Mouse (Mus musculus): ENCODE results near the gene Fbxl7. TPM values are rescaled to one million over a fixed set of nuclear protein-coding genes. Genes with fewer than 3 reads are reported as not detected.
"Not testable (repeated sequence)": the region's sequence is repeated elsewhere in the genome, so short reads cannot be mapped to it uniquely, and the experiment has no call there.

The Fbxl7 gene
- polyA plus RNA-seq, 1 experiment from 2014 or later: 21.2 TPM

DNA sequence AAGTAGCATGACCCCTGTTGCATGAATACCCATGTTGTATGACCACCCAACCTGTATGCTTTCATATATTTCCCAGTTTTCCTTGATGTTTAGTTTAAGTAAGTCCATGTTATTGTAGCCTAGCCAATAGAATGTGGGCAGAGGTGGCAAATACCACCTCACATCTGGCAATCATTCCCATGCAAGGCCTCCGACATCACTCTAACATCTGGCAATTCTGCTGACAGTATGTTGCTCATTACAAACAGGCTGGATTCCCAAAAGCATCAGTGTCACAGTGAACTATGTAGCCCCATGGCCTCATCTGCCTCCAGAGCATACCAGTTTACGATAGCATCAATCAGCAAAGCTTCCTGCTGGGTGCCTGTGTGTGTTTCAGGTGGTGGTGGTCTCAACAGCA lies 163.0 kb downstream of the Fbxl7 start:
- no peak for DNase-seq (ENCODE audit: low spot score)

DNA sequence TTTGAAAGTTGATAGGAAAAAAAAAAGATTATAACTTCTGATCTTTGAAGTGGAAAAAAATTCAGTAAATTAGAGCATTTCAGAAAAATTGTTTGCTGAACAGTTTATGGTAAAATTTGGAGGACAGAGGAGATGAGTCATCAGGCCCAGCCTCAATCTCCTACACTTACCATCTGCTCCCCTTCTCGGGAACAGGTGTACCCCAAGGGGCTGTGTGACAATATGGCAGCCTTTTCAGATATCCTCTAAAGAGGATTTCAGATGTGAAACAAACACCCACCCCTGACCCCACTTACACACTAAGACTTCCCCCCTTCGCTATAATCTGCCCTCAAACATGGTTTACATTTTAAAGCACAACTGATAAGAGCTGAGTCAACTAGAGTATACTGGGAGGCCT lies 164.6 kb downstream of the Fbxl7 start:
- DNase-seq (ENCODE audit: low spot score): no peak
- WGBS: 63% methylated on average over 2 of the region's 2 CpGs
- no peak overlapping the region for H3K4me3 ChIP-seq (ENCODE audit: low read depth, low read length)
- H3K27ac ChIP-seq (ENCODE audit: low read depth): no peak overlapping the region
- H3K27me3 ChIP-seq (replicated peaks; ENCODE audit: control insufficient read depth, insufficient read depth, low read length): no peaks in the 10 kb centered on the region
- H3K9me3 ChIP-seq (ENCODE audit: control insufficient read depth, low read length): no peaks in the 10 kb centered on the region
- no peak for ATAC-seq (replicated peaks; ENCODE audit: low FRiP score, low TSS enrichment, low read depth)
- H3K36me3 ChIP-seq (ENCODE audit: control insufficient read depth, insufficient read depth, low read length): no peaks in the 10 kb centered on the region
- H3K4me1 ChIP-seq (replicated peaks; ENCODE audit: control insufficient read depth, insufficient read depth, low read length): no peaks in the 10 kb centered on the region
- H3K9ac ChIP-seq (ENCODE audit: low read length): no peak overlapping the region
- H3K4me2 ChIP-seq (ENCODE audit: low read length): no peak overlapping the region

More for the DNA sequence above, 163.0 kb downstream of the Fbxl7 start:
- WGBS: 69% methylated on average over 2 of the region's 2 CpGs
- H3K4me3 ChIP-seq (ENCODE audit: low read depth, low read length): no peak overlapping the region
- no peaks in the 10 kb centered on the region for H3K4me1 ChIP-seq (replicated peaks; ENCODE audit: control insufficient read depth, insufficient read depth, low read length)
- ATAC-seq (replicated peaks; ENCODE audit: low FRiP score, low TSS enrichment, low read depth): no peak
- H3K4me2 ChIP-seq (ENCODE audit: low read length): no peak overlapping the region
- H3K9ac ChIP-seq (ENCODE audit: low read length): no peak overlapping the region
- no peaks in the 10 kb centered on the region for H3K27me3 ChIP-seq (replicated peaks; ENCODE audit: control insufficient read depth, insufficient read depth, low read length)
- no peaks in the 10 kb centered on the region for H3K9me3 ChIP-seq (ENCODE audit: control insufficient read depth, low read length)
- no peak overlapping the region for H3K27ac ChIP-seq (ENCODE audit: low read depth)
- H3K36me3 ChIP-seq (ENCODE audit: control insufficient read depth, insufficient read depth, low read length): no peaks in the 10 kb centered on the region

DNA sequence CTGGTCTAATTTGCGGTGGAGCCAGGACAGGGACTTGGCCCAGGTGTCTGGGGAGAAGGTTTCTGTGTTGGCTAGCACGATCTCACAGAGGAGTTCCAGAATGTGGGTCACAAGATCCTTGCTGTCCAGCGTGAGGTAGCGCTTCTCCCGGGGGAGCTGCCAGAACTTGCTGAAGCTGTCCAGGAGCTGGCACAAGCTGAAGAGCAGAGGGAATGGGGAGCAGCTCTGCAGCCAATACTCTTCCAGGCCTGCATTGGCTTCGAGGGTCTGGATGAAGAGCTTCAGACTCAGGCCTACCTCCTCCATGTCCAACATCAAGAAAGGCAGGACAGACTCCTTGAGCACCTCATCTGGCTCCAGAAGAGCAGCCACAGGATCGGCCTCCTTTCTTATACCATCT lies 166.0 kb downstream of the Fbxl7 start:
- not testable (repeated sequence) for H3K27ac ChIP-seq (ENCODE audit: low read depth); H3K4me1 ChIP-seq (replicated peaks; ENCODE audit: control insufficient read depth, insufficient read depth, low read length); H3K27me3 ChIP-seq (replicated peaks; ENCODE audit: control insufficient read depth, insufficient read depth, low read length); ATAC-seq (replicated peaks; ENCODE audit: low FRiP score, low TSS enrichment, low read depth); DNase-seq (ENCODE audit: low spot score); H3K4me3 ChIP-seq (ENCODE audit: low read depth, low read length); H3K36me3 ChIP-seq (ENCODE audit: control insufficient read depth, insufficient read depth, low read length); H3K9ac ChIP-seq (ENCODE audit: low read length); H3K4me2 ChIP-seq (ENCODE audit: low read length); H3K9me3 ChIP-seq (ENCODE audit: control insufficient read depth, low read length)
- WGBS: 98% methylated on average over 6 of the region's 7 CpGs

DNA sequence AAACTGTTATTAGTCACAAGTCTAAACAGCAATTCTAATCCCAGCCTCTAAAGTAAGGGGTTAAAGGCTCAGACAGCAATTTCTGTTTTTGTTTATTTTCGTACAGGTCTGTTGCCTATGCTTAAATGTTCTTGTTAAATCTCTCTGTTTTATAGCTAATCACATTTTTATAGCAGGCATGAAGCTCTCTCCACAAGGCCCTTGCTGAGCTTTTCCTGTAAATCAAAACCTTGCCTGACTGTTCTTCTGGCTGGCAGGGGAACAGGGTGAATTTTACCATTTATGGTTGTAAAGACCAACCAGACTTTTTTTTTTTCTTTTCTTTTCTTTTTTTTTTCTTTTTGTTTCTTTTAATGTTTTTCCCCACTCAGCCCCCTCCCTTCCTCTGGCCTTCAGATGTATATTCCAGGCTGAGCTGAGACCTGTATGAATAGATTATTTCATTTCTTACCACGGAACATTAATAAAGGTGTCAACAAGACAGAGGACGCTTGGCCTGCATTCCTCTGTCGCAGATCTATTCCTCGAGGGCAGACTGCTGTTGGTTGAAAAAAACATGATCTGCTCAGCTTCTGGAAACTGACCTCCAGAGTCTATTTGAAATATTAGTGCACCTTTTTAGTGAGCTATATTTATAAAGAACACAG lies 176.9 kb downstream of the Fbxl7 start:
- H3K9me3 ChIP-seq (ENCODE audit: control insufficient read depth, low read length): no peaks in the 10 kb centered on the region
- H3K27me3 ChIP-seq (replicated peaks; ENCODE audit: control insufficient read depth, insufficient read depth, low read length): no peaks in the 10 kb centered on the region
- WGBS: 16% methylated on average over 5 of the region's 5 CpGs
- H3K4me2 ChIP-seq (ENCODE audit: low read length): no peak overlapping the region
- no peaks in the 10 kb centered on the region for H3K36me3 ChIP-seq (ENCODE audit: control insufficient read depth, insufficient read depth, low read length)
- DNase-seq (ENCODE audit: low spot score): no peak
- H3K4me1 ChIP-seq (replicated peaks; ENCODE audit: control insufficient read depth, insufficient read depth, low read length): peaks cover 22% of the 10 kb centered on the region
- ATAC-seq (replicated peaks; ENCODE audit: low FRiP score, low TSS enrichment, low read depth): no peak
- no peak overlapping the region for H3K4me3 ChIP-seq (ENCODE audit: low read depth, low read length)
- no peak overlapping the region for H3K9ac ChIP-seq (ENCODE audit: low read length)
- peak overlapping the region; percentile 72 for H3K27ac ChIP-seq (ENCODE audit: low read depth)

DNA sequence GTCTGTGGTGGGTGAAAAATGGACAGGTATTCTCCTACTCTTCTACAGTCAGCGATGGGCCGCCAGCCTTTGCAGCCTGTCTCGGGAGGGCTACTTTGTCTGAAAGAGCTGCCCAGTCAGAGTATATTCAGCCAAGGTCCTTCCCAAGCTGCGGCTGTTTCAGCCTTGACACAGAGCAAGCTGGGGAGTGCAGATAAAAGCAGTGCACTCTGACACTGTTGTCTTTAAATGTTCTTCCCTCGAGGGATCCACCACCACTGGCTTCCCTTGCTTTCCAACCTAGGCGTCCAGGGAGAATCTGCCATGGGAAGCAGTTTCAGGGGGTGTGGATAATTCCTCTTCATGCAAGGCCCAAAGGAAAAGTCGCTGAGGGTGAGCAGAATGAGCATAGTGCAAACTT lies 177.4 kb downstream of the Fbxl7 start:
- Histone ChIP-seq H3K27me3 (replicated peaks; ENCODE audit: control insufficient read depth, insufficient read depth, low read length) (no peaks in the 10 kb centered on the region), H3K9ac (ENCODE audit: low read length) (no peak overlapping the region), H3K9me3 (ENCODE audit: control insufficient read depth, low read length) (no peaks in the 10 kb centered on the region), H3K4me3 (ENCODE audit: low read depth, low read length) (no peak overlapping the region), H3K36me3 (ENCODE audit: control insufficient read depth, insufficient read depth, low read length) (no peaks in the 10 kb centered on the region), H3K4me1 (replicated peaks; ENCODE audit: control insufficient read depth, insufficient read depth, low read length) (peaks cover 22% of the 10 kb centered on the region), H3K4me2 (ENCODE audit: low read length) (no peak overlapping the region), H3K27ac (ENCODE audit: low read depth) (peak overlapping the region; percentile 72)
- DNase-seq (ENCODE audit: low spot score) (no peak), ATAC-seq (replicated peaks; ENCODE audit: low FRiP score, low TSS enrichment, low read depth) (no peak)
- 20% methylated on average over 7 of the region's 7 CpGs for WGBS

DNA sequence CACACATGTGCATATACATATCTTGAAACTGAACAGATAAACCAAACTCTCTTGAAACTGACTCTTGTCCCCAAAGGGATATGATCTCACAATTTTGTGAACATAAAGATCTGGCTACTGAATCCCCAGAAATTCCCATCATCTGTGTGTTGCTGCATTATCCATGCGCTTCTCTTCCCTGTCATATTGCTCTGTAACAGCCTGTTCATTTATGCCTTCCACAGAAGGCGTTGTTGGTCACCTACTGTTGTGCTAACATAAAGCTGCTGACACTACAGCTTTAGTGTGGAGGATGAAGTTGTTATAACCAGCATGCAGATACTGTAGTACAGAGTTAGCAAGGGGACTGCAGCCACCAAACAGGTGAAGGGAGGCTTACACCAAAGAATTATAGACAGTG lies 179.2 kb downstream of the Fbxl7 start:
- no peak overlapping the region for H3K9ac ChIP-seq (ENCODE audit: low read length)
- no peak for ATAC-seq (replicated peaks; ENCODE audit: low FRiP score, low TSS enrichment, low read depth)
- H3K36me3 ChIP-seq (ENCODE audit: control insufficient read depth, insufficient read depth, low read length): no peaks in the 10 kb centered on the region
- no peak overlapping the region for H3K27ac ChIP-seq (ENCODE audit: low read depth)
- H3K27me3 ChIP-seq (replicated peaks; ENCODE audit: control insufficient read depth, insufficient read depth, low read length): no peaks in the 10 kb centered on the region
- no peak for DNase-seq (ENCODE audit: low spot score)
- H3K4me3 ChIP-seq (ENCODE audit: low read depth, low read length): no peak overlapping the region
- H3K4me1 ChIP-seq (replicated peaks; ENCODE audit: control insufficient read depth, insufficient read depth, low read length): peaks cover 22% of the 10 kb centered on the region
- no peaks in the 10 kb centered on the region for H3K9me3 ChIP-seq (ENCODE audit: control insufficient read depth, low read length)
- no peak overlapping the region for H3K4me2 ChIP-seq (ENCODE audit: low read length)
- 92% methylated on average over 2 of the region's 2 CpGs for WGBS

DNA sequence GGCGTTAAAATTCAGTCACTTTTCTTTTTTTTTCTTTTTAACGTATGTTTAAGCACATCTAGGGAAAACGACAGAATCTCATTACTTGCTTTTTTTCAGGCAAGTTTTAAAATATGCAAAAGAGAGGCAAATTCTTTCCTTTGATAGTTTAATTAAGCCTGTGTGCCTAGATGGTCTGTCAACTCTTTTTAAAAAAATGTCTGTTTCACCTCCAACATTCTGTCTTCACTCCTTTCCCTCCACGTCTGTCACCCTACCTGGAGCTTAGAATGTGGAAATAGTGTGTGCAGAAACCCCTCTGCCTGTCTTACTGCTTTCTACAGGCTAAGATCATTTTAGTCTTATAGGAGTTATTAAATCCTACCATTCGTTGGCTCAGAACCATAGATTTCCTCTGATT lies 179.7 kb downstream of the Fbxl7 start:
- ATAC-seq (replicated peaks; ENCODE audit: low FRiP score, low TSS enrichment, low read depth) (no peak), DNase-seq (ENCODE audit: low spot score) (no peak)
- H3K4me3 ChIP-seq (ENCODE audit: low read depth, low read length): no peak overlapping the region
- no peaks in the 10 kb centered on the region for H3K36me3 ChIP-seq (ENCODE audit: control insufficient read depth, insufficient read depth, low read length)
- peaks cover 22% of the 10 kb centered on the region for H3K4me1 ChIP-seq (replicated peaks; ENCODE audit: control insufficient read depth, insufficient read depth, low read length)
- H3K27me3 ChIP-seq (replicated peaks; ENCODE audit: control insufficient read depth, insufficient read depth, low read length): no peaks in the 10 kb centered on the region
- H3K9me3 ChIP-seq (ENCODE audit: control insufficient read depth, low read length): no peaks in the 10 kb centered on the region
- H3K27ac ChIP-seq (ENCODE audit: low read depth): no peak overlapping the region
- H3K4me2 ChIP-seq (ENCODE audit: low read length): no peak overlapping the region
- H3K9ac ChIP-seq (ENCODE audit: low read length): no peak overlapping the region
- WGBS: 75% methylated on average over 5 of the region's 5 CpGs

DNA sequence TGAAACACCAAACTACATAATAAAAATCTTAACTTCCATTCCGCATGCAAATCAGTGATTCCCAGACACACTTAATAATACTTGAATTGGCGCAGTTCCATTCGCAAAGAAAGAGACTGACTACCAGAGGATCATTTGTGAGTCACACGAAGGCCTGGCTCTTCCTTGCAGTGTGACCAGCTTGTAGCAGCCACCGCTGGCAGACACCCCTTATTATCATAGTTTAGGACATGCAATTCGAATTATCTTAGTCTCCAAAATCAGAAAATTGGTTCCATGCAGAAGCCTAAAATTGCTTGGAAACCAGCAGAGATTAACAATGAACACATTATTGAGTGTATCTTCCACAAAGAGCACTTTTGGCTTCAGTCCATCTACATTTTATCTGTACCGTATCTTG lies 183.1 kb downstream of the Fbxl7 start:
- WGBS: 57% methylated on average over 7 of the region's 7 CpGs
- ATAC-seq (replicated peaks; ENCODE audit: low FRiP score, low TSS enrichment, low read depth): no peak
- H3K4me3 ChIP-seq (ENCODE audit: low read depth, low read length): no peak overlapping the region
- H3K27me3 ChIP-seq (replicated peaks; ENCODE audit: control insufficient read depth, insufficient read depth, low read length): no peaks in the 10 kb centered on the region
- H3K27ac ChIP-seq (ENCODE audit: low read depth): no peak overlapping the region
- H3K4me1 ChIP-seq (replicated peaks; ENCODE audit: control insufficient read depth, insufficient read depth, low read length): peaks cover 6% of the 10 kb centered on the region; the same call in 1 of the 2 replicates
- H3K9ac ChIP-seq (ENCODE audit: low read length): no peak overlapping the region
- H3K36me3 ChIP-seq (ENCODE audit: control insufficient read depth, insufficient read depth, low read length): no peaks in the 10 kb centered on the region
- no peak overlapping the region for H3K4me2 ChIP-seq (ENCODE audit: low read length)
- H3K9me3 ChIP-seq (ENCODE audit: control insufficient read depth, low read length): no peaks in the 10 kb centered on the region
- DNase-seq (ENCODE audit: low spot score): no peak

DNA sequence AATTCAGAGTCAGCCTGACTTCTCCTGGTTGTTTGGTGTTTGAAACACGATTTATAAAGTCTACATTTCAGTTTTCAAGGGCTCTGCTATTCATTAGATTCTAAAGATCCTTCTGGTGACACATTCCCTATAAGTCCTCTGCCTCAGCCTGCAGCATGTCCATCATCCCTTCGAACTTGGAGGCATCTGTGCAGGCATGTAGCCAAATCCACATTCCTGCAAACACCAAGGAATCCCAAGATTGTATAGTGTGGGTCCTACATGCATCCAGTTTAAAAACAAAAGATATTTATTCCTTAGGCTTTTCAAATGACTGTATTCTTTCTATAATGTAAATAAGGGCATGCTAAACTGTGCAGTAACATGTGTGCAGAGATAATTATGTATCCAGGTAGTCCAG lies 190.4 kb downstream of the Fbxl7 start:
- DNase-seq (ENCODE audit: low spot score): no peak
- H3K27me3 ChIP-seq (replicated peaks; ENCODE audit: control insufficient read depth, insufficient read depth, low read length): no peaks in the 10 kb centered on the region
- no peak overlapping the region for H3K4me2 ChIP-seq (ENCODE audit: low read length)
- no peak overlapping the region for H3K4me3 ChIP-seq (ENCODE audit: low read depth, low read length)
- H3K4me1 ChIP-seq (replicated peaks; ENCODE audit: control insufficient read depth, insufficient read depth, low read length): 0 out of 2 replicates have a peak, but pooled peaks cover 3% of the 10 kb centered on the region
- no peak overlapping the region for H3K27ac ChIP-seq (ENCODE audit: low read depth)
- H3K9ac ChIP-seq (ENCODE audit: low read length): no peak overlapping the region
- WGBS: 43% methylated on average over 2 of the region's 2 CpGs
- no peaks in the 10 kb centered on the region for H3K9me3 ChIP-seq (ENCODE audit: control insufficient read depth, low read length)
- H3K36me3 ChIP-seq (ENCODE audit: control insufficient read depth, insufficient read depth, low read length): no peaks in the 10 kb centered on the region
- ATAC-seq (replicated peaks; ENCODE audit: low FRiP score, low TSS enrichment, low read depth): no peak

Data from intestine, embryonic 14.5 days (tissue).